Mouse (Mus musculus) stomach, embryonic 14.5 days (tissue): ENCODE results near the gene Asic2. TPM values are rescaled to one million over a fixed set of nuclear protein-coding genes. Genes with fewer than 3 reads are reported as not detected.

Experiments used
- ATAC-seq: fragments of 200-750 bp; cut with Nextera tagmentation; 2 replicates; pipeline ENCODE4 v1.8.0; 2017; ENCODE audit warnings: low read depth, moderate TSS enrichment; ENCODE audit not compliant: insufficient number of reproducible peaks, insufficient read depth, low FRiP score
- H3K27ac ChIP-seq: fragments of 300-500 bp; sonication (generic); 2 replicates; pipeline ENCODE4 v1.5.1; 2014; ENCODE audit warnings: mild to moderate bottlenecking, low read length, moderate library complexity, mixed read lengths
- H3K27me3 ChIP-seq: fragments of 300-500 bp; sonication (generic); 2 replicates; pipeline ENCODE4 v1.6.1; 2014; ENCODE audit warnings: low read length, control low read depth, mixed read lengths; ENCODE audit not compliant: control insufficient read depth, insufficient read depth
- H3K36me3 ChIP-seq: fragments of 300-500 bp; sonication (generic); 2 replicates; pipeline ENCODE4 v1.6.1; 2014; ENCODE audit warnings: mild to moderate bottlenecking, control low read depth, low read length, moderate library complexity, mixed read lengths; ENCODE audit not compliant: control insufficient read depth, insufficient read depth
- H3K4me1 ChIP-seq: fragments of 300-500 bp; sonication (generic); 2 replicates; pipeline ENCODE4 v1.6.1; 2014; ENCODE audit warnings: low read length, control low read depth, mixed read lengths; ENCODE audit not compliant: control insufficient read depth, insufficient read depth
- H3K4me2 ChIP-seq: fragments of 300-500 bp; sonication (generic); replicated peaks from 2 replicates; pipeline ENCODE4 v1.6.1; 2014; ENCODE audit warnings: low read depth, low read length, control low read depth
- H3K4me3 ChIP-seq: fragments of 300-500 bp; sonication (generic); 2 replicates; pipeline ENCODE4 v1.5.1; 2014; ENCODE audit warnings: low read depth, low read length, control low read depth
- H3K9ac ChIP-seq: fragments of 300-500 bp; sonication (generic); replicated peaks from 2 replicates; pipeline ENCODE4 v1.6.1; 2014; ENCODE audit warnings: low read depth, mild to moderate bottlenecking, control low read depth, low read length, moderate library complexity, mixed read lengths
- H3K9me3 ChIP-seq: fragments of 300-500 bp; sonication (generic); 2 replicates; pipeline ENCODE4 v1.6.1; 2016; ENCODE audit warnings: low read depth, low read length, control low read depth; ENCODE audit not compliant: control insufficient read depth
- WGBS: fragments of 180-500 bp; shearing (Covaris S2); extraction: QIAGEN DNeasy Blood & Tissue Kit; methylation state at CpG from one replicate; pipeline ENCODE4 v1.1.7; 2014; 5-methylcytosine and 5-hydroxymethylcytosine counted together
- polyA plus RNA-seq: library from polyadenylated mRNA; unstranded; fragments of >200 nt; fragmentation: Nextera tagmentation; extraction: Ambion mirVana; gene quantifications from 2 replicates; pipeline ENCODE4 v1.2.1, GENCODE M21; 2014

Gene Asic2
- polyA plus RNA-seq, 1 experiment from 2014 or later, result 0.27 TPM

DNA sequence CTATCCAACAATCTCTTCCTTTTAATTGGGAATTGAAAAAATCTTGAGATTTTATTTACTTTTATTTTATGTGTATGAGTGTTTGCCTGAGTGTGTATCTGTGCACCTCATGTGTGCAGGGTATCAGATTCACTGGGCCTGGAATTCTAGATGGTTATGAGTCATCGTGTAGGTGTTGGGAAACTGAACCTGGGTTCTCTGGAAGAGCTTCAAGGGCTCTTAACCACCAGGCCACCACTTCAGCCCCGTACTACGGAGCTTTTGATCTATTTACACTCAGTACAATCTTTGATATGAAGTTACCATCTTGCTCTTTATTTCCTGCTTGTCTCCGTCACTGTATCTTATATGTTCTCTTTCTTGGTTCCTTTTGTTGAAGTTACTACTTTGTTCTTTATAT is 1067.7 kb downstream of the Asic2 start:
- no peaks in the 10 kb centered on the region for H3K36me3 ChIP-seq
- no peak overlapping the region for H3K4me3 ChIP-seq
- no peaks in the 10 kb centered on the region for H3K27me3 ChIP-seq
- no peak overlapping the region for H3K4me2 ChIP-seq
- WGBS, result 82% methylated on average over 4 of the region's 4 CpGs
- no peak overlapping the region for H3K9ac ChIP-seq
- no peaks in the 10 kb centered on the region for H3K9me3 ChIP-seq
- ATAC-seq, result no peak
- H3K27ac ChIP-seq, result no peak overlapping the region
- H3K4me1 ChIP-seq, result no peaks in the 10 kb centered on the region

DNA sequence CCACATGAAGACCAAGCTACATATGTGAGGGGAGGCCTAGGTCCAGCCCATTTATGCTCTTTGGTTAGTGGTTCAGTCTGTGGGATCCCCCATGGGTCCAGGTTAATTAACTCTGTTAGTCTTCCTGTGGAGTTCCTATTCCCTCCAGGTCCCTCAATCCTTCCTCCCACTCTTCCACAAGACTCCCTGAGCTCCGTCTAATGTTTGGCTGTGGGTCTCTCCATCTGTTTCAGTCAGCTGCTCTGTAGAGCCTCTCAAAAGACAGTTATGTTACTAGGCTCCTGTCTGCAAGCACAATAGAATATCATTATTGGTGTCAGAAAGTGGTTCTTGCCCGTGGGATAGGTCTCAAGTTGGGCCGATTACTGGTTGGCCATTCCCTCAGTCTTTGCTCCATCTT is 1072.4 kb downstream of the Asic2 start:
- H3K4me3 ChIP-seq, result no peak overlapping the region
- H3K9ac ChIP-seq, result no peak overlapping the region
- no peak for ATAC-seq
- no peaks in the 10 kb centered on the region for H3K9me3 ChIP-seq
- H3K4me1 ChIP-seq, result no peaks in the 10 kb centered on the region
- no peaks in the 10 kb centered on the region for H3K36me3 ChIP-seq
- no peaks in the 10 kb centered on the region for H3K27me3 ChIP-seq
- H3K4me2 ChIP-seq, result no peak overlapping the region
- no peak overlapping the region for H3K27ac ChIP-seq
- 87% methylated on average over 3 of the region's 3 CpGs for WGBS

DNA sequence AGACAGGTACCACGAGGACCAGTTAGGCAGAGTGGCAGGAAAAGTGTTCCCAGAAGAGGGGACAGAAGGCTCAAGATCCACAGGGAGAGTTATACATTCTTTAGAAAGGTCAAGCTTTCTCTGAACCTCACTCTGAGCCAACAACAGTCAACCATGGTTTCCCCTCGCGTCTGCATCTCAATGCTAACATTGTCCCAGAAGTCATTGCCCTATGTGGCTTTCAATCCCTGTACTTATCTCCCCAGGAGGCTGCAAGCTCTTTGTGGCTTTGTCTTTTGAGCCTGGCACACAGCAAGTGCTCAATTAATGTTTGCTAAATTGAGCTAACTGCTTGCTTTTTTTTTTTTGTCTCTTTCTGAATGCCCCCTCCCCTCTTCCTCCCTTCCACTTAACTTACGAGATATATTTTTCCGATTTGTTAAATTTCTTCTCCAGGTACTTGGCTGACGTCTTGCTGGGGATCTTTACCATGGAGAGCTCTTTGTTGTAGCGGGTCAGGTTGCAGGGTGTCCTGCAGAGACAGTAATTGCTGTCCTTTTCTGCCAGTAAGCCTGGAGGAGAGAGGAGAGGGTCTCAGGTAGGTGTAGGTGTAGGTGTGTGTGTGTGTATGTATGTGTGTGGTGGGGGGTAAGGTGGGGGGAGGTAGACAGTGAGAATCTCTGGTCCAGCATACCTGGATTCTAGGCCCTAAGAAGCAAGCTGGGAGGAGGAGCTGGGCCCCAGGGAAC is 1078.8 kb downstream of the Asic2 start:
- WGBS, result 21% methylated on average over 7 of the region's 7 CpGs
- Histone ChIP-seq H3K27ac (no peak overlapping the region), H3K9ac (no peak overlapping the region), H3K4me3 (no peak overlapping the region), H3K27me3 (no peaks in the 10 kb centered on the region), H3K9me3 (no peaks in the 10 kb centered on the region), H3K4me2 (no peak overlapping the region), H3K36me3 (no peaks in the 10 kb centered on the region), H3K4me1 (no peaks in the 10 kb centered on the region)
- no peak for ATAC-seq

DNA sequence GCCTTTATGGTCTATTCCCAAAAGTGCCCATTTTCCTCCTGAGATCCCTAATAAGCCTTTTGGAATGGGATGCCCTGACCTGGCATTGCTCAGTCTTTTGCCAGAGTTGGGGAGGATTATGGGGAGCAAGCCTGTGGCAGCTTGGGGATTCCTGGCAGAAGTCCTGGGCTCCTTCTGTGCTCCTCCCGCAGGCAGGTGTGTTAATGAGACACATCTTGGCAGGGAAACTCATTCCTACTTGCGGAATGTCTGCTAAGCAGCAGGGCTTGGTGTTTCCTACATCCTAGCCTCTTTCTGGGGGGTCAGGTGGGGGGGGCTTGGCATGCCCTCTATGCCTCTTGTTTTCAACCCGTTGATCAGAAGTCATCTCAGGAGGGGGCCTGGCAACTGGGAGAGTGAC is 1081.2 kb downstream of the Asic2 start:
- H3K27me3 ChIP-seq, result no peaks in the 10 kb centered on the region
- no peak overlapping the region for H3K4me2 ChIP-seq
- no peaks in the 10 kb centered on the region for H3K36me3 ChIP-seq
- H3K4me1 ChIP-seq, result no peaks in the 10 kb centered on the region
- no peak overlapping the region for H3K4me3 ChIP-seq
- no peaks in the 10 kb centered on the region for H3K9me3 ChIP-seq
- ATAC-seq, result no peak
- H3K9ac ChIP-seq, result no peak overlapping the region
- no peak overlapping the region for H3K27ac ChIP-seq
- 60% methylated on average over 3 of the region's 3 CpGs for WGBS

DNA sequence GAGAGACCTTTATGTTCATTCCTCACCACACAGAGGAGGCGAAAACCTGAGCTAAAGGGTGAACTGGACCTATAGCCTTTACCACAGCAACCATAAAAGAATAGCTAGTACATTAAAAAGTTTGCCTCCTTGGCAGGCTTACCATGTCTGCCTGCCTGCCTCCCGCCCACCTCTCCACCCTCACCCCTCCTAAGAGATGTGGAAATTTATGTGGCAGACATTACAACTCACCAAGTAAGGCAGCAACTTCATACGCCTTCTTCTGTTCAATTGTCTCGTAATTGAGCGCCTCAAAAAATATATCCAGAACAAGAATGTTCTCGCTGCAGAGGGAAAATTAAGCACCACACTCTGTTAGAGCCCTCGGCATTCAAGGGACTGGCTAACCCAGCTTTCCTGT is 1081.9 kb downstream of the Asic2 start:
- no peaks in the 10 kb centered on the region for H3K27me3 ChIP-seq
- ATAC-seq, result no peak
- H3K27ac ChIP-seq, result no peak overlapping the region
- no peak overlapping the region for H3K4me3 ChIP-seq
- no peaks in the 10 kb centered on the region for H3K36me3 ChIP-seq
- no peak overlapping the region for H3K4me2 ChIP-seq
- WGBS, result 74% methylated on average over 7 of the region's 7 CpGs
- no peak overlapping the region for H3K9ac ChIP-seq
- no peaks in the 10 kb centered on the region for H3K9me3 ChIP-seq
- no peaks in the 10 kb centered on the region for H3K4me1 ChIP-seq

DNA sequence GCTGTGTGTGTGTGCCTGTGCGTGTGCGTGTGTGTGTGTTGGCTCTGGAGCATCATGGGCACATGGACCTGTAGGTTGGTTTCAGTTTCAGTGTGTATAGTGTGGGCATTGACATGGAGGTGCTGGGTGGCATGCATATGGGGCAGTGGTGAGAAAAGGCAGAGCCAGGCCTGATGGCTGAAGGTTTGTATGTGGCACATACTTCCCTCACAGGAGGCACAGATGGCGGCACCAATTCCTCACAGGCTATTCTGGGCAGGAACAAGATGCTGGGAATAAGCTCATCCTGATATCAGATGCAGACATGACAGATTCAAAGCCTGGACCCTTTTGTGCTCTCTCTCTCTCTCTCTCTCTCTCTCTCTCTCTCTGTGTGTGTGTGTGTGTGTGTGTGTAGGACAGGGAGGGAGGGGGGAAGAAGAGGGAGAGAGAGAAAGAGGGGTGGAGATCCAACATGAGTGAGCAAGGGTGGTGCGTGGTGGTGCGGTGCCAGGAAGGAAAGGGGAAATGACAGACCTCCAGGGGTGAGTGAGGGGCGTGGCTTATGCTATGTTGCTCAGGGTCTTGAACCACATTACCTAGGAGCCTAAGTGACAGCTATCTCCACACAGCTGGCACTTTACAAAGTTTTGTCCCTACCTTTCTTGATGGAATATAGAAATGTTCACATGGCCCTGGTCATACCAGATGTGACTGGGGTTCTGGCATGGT is 1083.6 kb downstream of the Asic2 start:
- 78% methylated on average over 6 of the region's 6 CpGs for WGBS
- Histone ChIP-seq H3K27ac (no peak overlapping the region), H3K4me2 (no peak overlapping the region), H3K36me3 (no peaks in the 10 kb centered on the region), H3K4me3 (no peak overlapping the region), H3K27me3 (no peaks in the 10 kb centered on the region), H3K4me1 (no peaks in the 10 kb centered on the region), H3K9ac (no peak overlapping the region), H3K9me3 (no peaks in the 10 kb centered on the region)
- ATAC-seq, result no peak

DNA sequence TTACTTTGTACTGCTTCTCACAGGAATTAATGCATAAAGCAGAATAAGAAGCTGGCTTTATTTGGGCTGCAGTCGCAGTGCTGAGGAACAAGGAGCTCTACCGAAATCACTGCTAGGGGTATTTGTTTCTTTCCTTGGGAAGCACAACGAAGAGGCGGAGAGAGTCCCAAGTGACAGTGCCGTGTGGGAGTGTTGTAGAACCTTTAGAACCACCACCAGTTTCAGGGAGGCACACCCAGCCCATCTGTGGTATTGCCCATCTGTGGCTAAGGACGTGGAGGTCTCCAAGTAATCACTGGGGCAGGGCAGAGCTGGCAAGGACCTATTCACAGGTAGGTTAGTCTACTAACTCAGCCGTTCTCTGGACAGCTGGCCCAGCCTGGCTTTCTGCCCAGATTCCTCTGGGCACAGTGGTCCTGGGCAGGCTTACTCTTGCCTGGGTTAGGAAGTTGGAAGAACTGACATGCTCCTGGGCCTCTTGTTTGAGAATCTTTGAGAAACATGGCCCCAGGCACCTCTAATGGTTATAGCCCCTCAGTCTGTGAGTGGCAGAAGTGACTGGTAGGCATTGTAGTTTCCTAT is 1085.9 kb downstream of the Asic2 start:
- Histone ChIP-seq H3K27me3 (no peaks in the 10 kb centered on the region), H3K4me2 (no peak overlapping the region), H3K9me3 (no peaks in the 10 kb centered on the region), H3K27ac (no peak overlapping the region), H3K9ac (no peak overlapping the region), H3K4me3 (no peak overlapping the region), H3K36me3 (no peaks in the 10 kb centered on the region), H3K4me1 (no peaks in the 10 kb centered on the region)
- 85% methylated on average over 7 of the region's 7 CpGs for WGBS
- no peak for ATAC-seq

DNA sequence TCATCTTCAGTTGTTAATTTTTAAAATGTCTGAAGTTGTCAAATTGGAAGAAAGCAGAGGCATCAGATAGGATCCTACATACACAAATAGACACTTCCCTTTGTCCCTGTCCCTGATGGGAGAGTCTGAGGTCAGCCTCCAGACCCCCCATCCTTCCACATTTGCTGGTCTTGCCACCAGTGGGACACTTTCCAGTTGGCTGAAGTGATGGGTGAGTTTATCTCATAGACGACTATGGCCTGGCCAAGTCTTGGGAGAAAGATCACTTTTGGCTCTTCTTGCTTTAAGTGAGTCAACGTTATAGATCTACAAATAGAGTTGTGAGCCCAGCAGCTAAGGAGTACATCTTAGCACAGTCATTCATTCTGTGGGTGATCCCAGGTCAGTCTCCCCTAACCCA is 1090.2 kb downstream of the Asic2 start:
- H3K27ac ChIP-seq, result no peak overlapping the region
- H3K27me3 ChIP-seq, result no peaks in the 10 kb centered on the region
- ATAC-seq, result no peak
- no peak overlapping the region for H3K4me3 ChIP-seq
- WGBS, result 86% methylated on average over 2 of the region's 2 CpGs
- no peaks in the 10 kb centered on the region for H3K9me3 ChIP-seq
- H3K36me3 ChIP-seq, result no peaks in the 10 kb centered on the region
- no peaks in the 10 kb centered on the region for H3K4me1 ChIP-seq
- H3K4me2 ChIP-seq, result no peak overlapping the region
- no peak overlapping the region for H3K9ac ChIP-seq
